Mouse (Mus musculus) kidney, postnatal 0 days (tissue): Measurements from ENCODE around the gene Ngdn. TPM values are rescaled to one million over a fixed set of nuclear protein-coding genes. Genes with fewer than 3 reads are reported as not detected.
A peak's percentile ranks its signal among the peaks of the same experiment; 100 is the strongest.
"Not testable (repeated sequence)": the region's sequence is repeated elsewhere in the genome, so short reads cannot be mapped to it uniquely, and the experiment has no call there.

Experiments used
- ATAC-seq: fragments of 200-750 bp; cut with Nextera tagmentation; replicated peaks from 2 replicates; pipeline ENCODE4 v1.8.0; 2017; ENCODE audit warnings: low read depth, moderate number of reproducible peaks, moderate TSS enrichment, moderate library complexity; ENCODE audit not compliant: low FRiP score
- DNase-seq: peaks from one replicate; pipeline ENCODE4 v3.0.0-alpha.2; 2016; ENCODE audit warnings: low spot score
- H3K27ac ChIP-seq: fragments of 300-500 bp; sonication (generic); 2 replicates; pipeline ENCODE4 v1.5.1; 2014; ENCODE audit warnings: mild to moderate bottlenecking
- H3K27me3 ChIP-seq: fragments of 300-500 bp; sonication (generic); 2 replicates; pipeline ENCODE4 v1.6.1; 2014; ENCODE audit warnings: low read length, mixed read lengths; ENCODE audit not compliant: insufficient read depth
- H3K36me3 ChIP-seq: fragments of 300-500 bp; sonication (generic); 2 replicates; pipeline ENCODE4 v1.6.1; 2014; ENCODE audit warnings: low read length, mixed read lengths; ENCODE audit not compliant: insufficient read depth
- H3K4me1 ChIP-seq: fragments of 300-500 bp; sonication (generic); replicated peaks from 2 replicates; pipeline ENCODE4 v1.6.1; 2014; ENCODE audit warnings: antibody characterized with exemption, low read length, mixed read lengths; ENCODE audit not compliant: insufficient read depth
- H3K4me2 ChIP-seq: fragments of 300-500 bp; sonication (generic); 2 replicates; pipeline ENCODE4 v1.6.1; 2014; ENCODE audit warnings: mild to moderate bottlenecking, low read length, moderate library complexity, mixed read lengths
- H3K4me3 ChIP-seq: fragments of 300-500 bp; sonication (generic); replicated peaks from 2 replicates; pipeline ENCODE4 v1.5.1; 2014; ENCODE audit warnings: low read depth, low read length
- H3K9ac ChIP-seq: fragments of 300-500 bp; sonication (generic); 2 replicates; pipeline ENCODE4 v1.6.1; 2014; ENCODE audit warnings: low read depth, low read length
- H3K9me3 ChIP-seq: fragments of 300-500 bp; sonication (generic); replicated peaks from 2 replicates; pipeline ENCODE4 v1.6.1; 2016; ENCODE audit warnings: low read length, inconsistent platforms, mixed read lengths
- CTCF ChIP-seq: IDR thresholded peaks from 2 replicates; pipeline ENCODE4 v1.5.1; 2016; ENCODE audit warnings: antibody characterized with exemption, low read depth, mild to moderate bottlenecking, moderate library complexity
- WGBS: fragments of 180-500 bp; shearing (Covaris S2); extraction: QIAGEN DNeasy Blood & Tissue Kit; methylation state at CpG from one replicate; pipeline ENCODE4 v1.1.7; 2014; 5-methylcytosine and 5-hydroxymethylcytosine counted together
- polyA plus RNA-seq: library from polyadenylated mRNA; unstranded; fragments of >200 nt; fragmentation: Nextera tagmentation; extraction: Ambion mirVana; gene quantifications from 2 replicates; pipeline ENCODE4 v1.2.1, GENCODE M21; 2015

Ngdn gene
- polyA plus RNA-seq = 68.9 and 75.7 TPM in 2 replicates

DNA sequence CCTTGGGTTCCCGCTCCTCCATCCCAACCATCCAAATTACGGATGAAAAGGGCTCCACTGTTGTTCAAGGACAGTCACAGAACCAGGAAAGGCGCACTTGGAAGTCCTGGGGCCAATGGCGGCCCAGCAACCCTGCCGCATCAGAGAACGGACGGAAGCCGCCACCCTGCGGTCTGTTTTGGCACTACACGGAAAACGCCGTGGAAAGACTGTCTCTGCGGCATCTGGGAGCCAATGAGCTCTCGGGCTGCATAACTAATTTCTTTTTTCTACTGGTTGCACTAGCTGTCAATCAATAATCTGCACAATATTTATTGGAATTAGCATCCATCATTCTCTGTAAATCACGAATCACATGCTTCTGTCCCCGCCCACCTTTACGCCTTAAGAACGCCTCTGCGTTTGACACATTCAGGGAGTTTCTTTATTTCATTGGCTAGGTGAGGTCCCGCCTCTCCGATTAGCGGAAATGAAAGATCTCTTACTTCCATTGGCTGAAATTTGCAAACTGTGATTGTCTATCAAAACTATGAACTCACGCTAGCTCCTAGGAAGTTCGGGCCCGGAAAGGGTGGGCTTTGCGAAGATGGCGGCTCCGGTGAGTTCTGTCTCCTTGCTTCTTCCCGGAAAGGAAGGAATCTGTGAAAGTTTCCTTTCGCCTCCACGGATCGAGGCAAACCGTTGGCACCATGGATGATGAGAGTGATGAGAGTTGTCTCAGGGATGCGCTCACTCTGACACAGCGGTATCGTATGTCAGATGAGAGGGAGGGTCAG lies at the start of gene Ngdn:
Gene Ngdn (plus strand): TSS at position 464 of the 776 bp plus-strand sequence.
- H3K4me1 ChIP-seq = no peaks in the 10 kb centered on the region
- H3K9ac ChIP-seq = peak within 1 kb of the TSS; percentile 67
- peak; percentile 93 for ATAC-seq
- H3K27me3 ChIP-seq = no peaks in the 10 kb centered on the region
- peak within 1 kb of the TSS; percentile 73 for H3K4me2 ChIP-seq
- H3K9me3 ChIP-seq = no peaks in the 10 kb centered on the region
- DNase-seq = peak; percentile 100
- TF ChIP-seq CTCF = peak; percentile 96
- peak within 1 kb of the TSS; percentile 90 for H3K27ac ChIP-seq
- WGBS = under 1% methylated on average over 36 of the region's 36 CpGs
- H3K36me3 ChIP-seq = 0 out of 2 replicates have a peak, but pooled peaks cover 13% of the 10 kb centered on the region
- peak within 1 kb of the TSS; percentile 67 for H3K4me3 ChIP-seq

- 72% methylated on average over 6 of the region's 6 CpGs for WGBS
- H3K9me3 ChIP-seq = no peaks in the 10 kb centered on the region
- DNase-seq (no peak), ATAC-seq (no peak)
- no peaks in the 10 kb centered on the region for H3K36me3 ChIP-seq
- no peaks in the 10 kb centered on the region for H3K4me1 ChIP-seq
- no peak overlapping the region for H3K4me3 ChIP-seq
- no peak overlapping the region for H3K4me2 ChIP-seq
- TF ChIP-seq CTCF = no peak
- no peak overlapping the region for H3K27ac ChIP-seq
- no peaks in the 10 kb centered on the region for H3K27me3 ChIP-seq
- H3K9ac ChIP-seq = no peak overlapping the region
Observed at GRCm38 (mm10) chr14:54965631-54966030, 49.6 kb upstream of the Ngdn start.

GRCm38 (mm10) chr14:54966320-54966977 lies 48.8 kb upstream of the Ngdn start, which contains the start of gene Myh6:
TSS of gene Myh6 (minus strand) at chr14:54966927.
- H3K9ac ChIP-seq = no peak within 1 kb of the TSS
- H3K27ac ChIP-seq = no peak within 1 kb of the TSS
- no peaks in the 10 kb centered on the region for H3K36me3 ChIP-seq
- no peak for DNase-seq
- no peak for ATAC-seq
- no peaks in the 10 kb centered on the region for H3K4me1 ChIP-seq
- TF ChIP-seq CTCF = no peak
- no peaks in the 10 kb centered on the region for H3K27me3 ChIP-seq
- no peak within 1 kb of the TSS for H3K4me2 ChIP-seq
- no peaks in the 10 kb centered on the region for H3K9me3 ChIP-seq
- WGBS = 70% methylated on average over 7 of the region's 7 CpGs
- no peak within 1 kb of the TSS for H3K4me3 ChIP-seq

DNA sequence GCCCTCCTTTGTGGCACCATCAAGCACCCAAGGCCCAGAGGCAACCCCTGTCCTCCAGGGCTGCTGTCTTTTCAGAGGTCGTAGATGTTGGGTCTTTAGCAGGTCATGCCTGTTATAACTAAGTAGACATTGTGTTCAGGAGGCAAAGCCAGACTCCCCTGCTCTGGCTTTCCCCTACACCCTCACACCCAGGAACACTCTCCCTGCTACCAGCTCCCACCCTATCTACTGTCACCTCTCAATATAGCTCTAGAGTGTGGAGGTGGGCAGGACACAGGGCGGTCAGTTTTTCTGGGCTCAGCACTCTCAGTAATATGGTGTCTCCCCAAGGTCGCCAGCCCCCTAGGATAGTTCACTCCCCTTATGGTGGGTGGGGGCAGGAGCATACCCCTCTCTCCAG lies 47.4 kb upstream of the Ngdn start:
- WGBS = 91% methylated on average over 3 of the region's 3 CpGs
- H3K4me1 ChIP-seq = no peaks in the 10 kb centered on the region
- no peak overlapping the region for H3K27ac ChIP-seq
- no peak overlapping the region for H3K4me2 ChIP-seq
- H3K4me3 ChIP-seq = no peak overlapping the region
- no peaks in the 10 kb centered on the region for H3K27me3 ChIP-seq
- no peak overlapping the region for H3K9ac ChIP-seq
- H3K9me3 ChIP-seq = no peaks in the 10 kb centered on the region
- TF ChIP-seq CTCF = no peak
- ATAC-seq (no peak), DNase-seq (no peak)
- H3K36me3 ChIP-seq = no peaks in the 10 kb centered on the region

DNA sequence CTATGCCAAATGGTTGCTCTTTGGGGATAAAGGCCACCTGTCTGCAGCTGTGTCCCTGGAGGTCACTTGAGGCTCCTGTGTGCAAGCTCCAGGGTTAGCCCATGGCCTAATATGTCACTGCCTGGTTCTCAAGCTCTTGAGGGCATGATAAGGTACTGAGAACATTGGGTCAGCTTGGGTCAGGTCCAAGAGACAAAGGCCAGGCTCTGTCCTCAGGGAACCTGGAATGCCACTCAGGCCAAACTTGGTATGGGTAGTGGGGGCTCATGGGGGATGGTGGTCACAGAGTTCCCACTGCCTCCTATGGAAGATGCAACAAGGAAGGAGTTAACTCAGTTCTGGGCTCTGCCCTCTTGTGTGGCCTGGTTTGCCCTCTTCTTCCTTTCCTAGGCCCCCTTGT lies 46.9 kb upstream of the Ngdn start:
- no peak overlapping the region for H3K4me3 ChIP-seq
- no peaks in the 10 kb centered on the region for H3K4me1 ChIP-seq
- no peak overlapping the region for H3K9ac ChIP-seq
- no peak for ATAC-seq
- H3K27me3 ChIP-seq = no peaks in the 10 kb centered on the region
- H3K27ac ChIP-seq = no peak overlapping the region
- no peaks in the 10 kb centered on the region for H3K36me3 ChIP-seq
- H3K9me3 ChIP-seq = no peaks in the 10 kb centered on the region
- no peak for TF ChIP-seq CTCF
- H3K4me2 ChIP-seq = no peak overlapping the region
- DNase-seq = no peak

GRCm38 (mm10) chr14:54972786-54973185 lies 42.5 kb upstream of the Ngdn start:
- H3K27me3 ChIP-seq, H3K9ac ChIP-seq, H3K4me3 ChIP-seq, ATAC-seq, DNase-seq, H3K4me1 ChIP-seq, H3K9me3 ChIP-seq, H3K36me3 ChIP-seq, H3K27ac ChIP-seq, H3K4me2 ChIP-seq: not testable (repeated sequence)
- 94% methylated on average over 8 of the region's 11 CpGs for WGBS
